Mouse (Mus musculus) kidney, adult 2 months (tissue): Measurements from ENCODE around the gene Sycn. TPM values are rescaled to one million over a fixed set of nuclear protein-coding genes. Genes with fewer than 3 reads are reported as not detected.

Experiments
- DNase-seq: peaks from one replicate; pipeline ENCODE4 v3.0.0; 2021
- H3K27ac ChIP-seq: fragments of 200-500 bp; 2 replicates; pipeline ENCODE4 v1.5.1; 2012; ENCODE audit warnings: low read depth, low read length, control low read depth, inconsistent platforms; ENCODE audit not compliant: insufficient read depth
- H3K27me3 ChIP-seq: fragments of 200-500 bp; replicated peaks from 2 replicates; pipeline ENCODE4 v1.6.1; 2012; ENCODE audit warnings: mild to moderate bottlenecking, moderate library complexity, low read length, inconsistent platforms; ENCODE audit not compliant: control insufficient read depth, insufficient read depth
- H3K36me3 ChIP-seq: fragments of 200-500 bp; 2 replicates; pipeline ENCODE4 v1.6.1; 2012; ENCODE audit warnings: mild to moderate bottlenecking, moderate library complexity, low read length, inconsistent platforms; ENCODE audit not compliant: control insufficient read depth, insufficient read depth
- H3K4me1 ChIP-seq: fragments of 200-500 bp; 2 replicates; pipeline ENCODE4 v1.6.1; 2011; ENCODE audit warnings: low read length; ENCODE audit not compliant: control insufficient read depth, insufficient read depth
- H3K4me3 ChIP-seq: fragments of 200-500 bp; 2 replicates; pipeline ENCODE4 v1.5.1; 2011; ENCODE audit warnings: mild to moderate bottlenecking, low read depth, low read length, control low read depth; ENCODE audit not compliant: insufficient read depth
- CTCF ChIP-seq: fragments of 200-500 bp; conservative IDR thresholded peaks from 2 replicates; pipeline ENCODE4 v1.5.1; 2011; ENCODE audit warnings: low read depth, mild to moderate bottlenecking, control low read depth, low read length, moderate library complexity, mixed read lengths; ENCODE audit not compliant: insufficient read depth, insufficient read length
- POLR2A ChIP-seq: fragments of 200-500 bp; IDR thresholded peaks from one replicate; pipeline ENCODE4 v1.6.1; 2011; ENCODE audit warnings: low read depth, low read length, control low read depth
- whole genome bisulfite sequencing: fragments of 180-500 bp; shearing (Covaris S2); methylation state at CpG from one replicate; pipeline ENCODE4 v1.1.7; 2018; 5-methylcytosine and 5-hydroxymethylcytosine counted together
- polyA plus RNA-seq: library from polyadenylated mRNA; depleted of rRNA; stranded (reverse); fragments of >200 nt; gene quantifications from 2 replicates; pipeline ENCODE4 v1.2.3, GENCODE M21; 2012

The Sycn gene
- polyA plus RNA-seq, 1 experiment, result 12.4 TPM

- TF ChIP-seq CTCF, result no peak
- TF ChIP-seq POLR2A, result no peak
- Histone ChIP-seq H3K27me3 (no peaks in the 10 kb centered on the region), H3K4me3 (peak within 1 kb of the TSS; percentile 34), H3K4me1 (no peaks in the 10 kb centered on the region), H3K27ac (0 out of 2 replicates have a peak within 1 kb of the TSS, but pooled peaks have one; percentile 17), H3K36me3 (no peaks in the 10 kb centered on the region)
- 4% methylated on average over 5 of the region's 5 CpGs for WGBS
- DNase-seq, result no peak
Observed at GRCm38 (mm10) chr7:28547154-28547553, 6.5 kb downstream of the Sycn start, which contains the start of gene Nccrp1. TSS of gene Nccrp1 (minus strand) at chr7:28547254.

- Histone ChIP-seq H3K27ac (no peak overlapping the region), H3K27me3 (no peaks in the 10 kb centered on the region), H3K36me3 (no peaks in the 10 kb centered on the region), H3K4me1 (no peaks in the 10 kb centered on the region), H3K4me3 (no peak overlapping the region)
- WGBS, result 65% methylated on average over 7 of the region's 7 CpGs
- TF ChIP-seq POLR2A (no peak), CTCF (no peak)
- DNase-seq, result no peak
Observed at GRCm38 (mm10) chr7:28547628-28548027, 6.9 kb downstream of the Sycn start.

- no peak for TF ChIP-seq CTCF
- WGBS, result 82% methylated on average over 6 of the region's 6 CpGs
Observed at GRCm38 (mm10) chr7:28553076-28553475, 12.4 kb downstream of the Sycn start.

GRCm38 (mm10) chr7:28555939-28556535 lies 15.4 kb downstream of the Sycn start:
- no peak overlapping the region for H3K4me3 ChIP-seq
- H3K27ac ChIP-seq, result no peak overlapping the region
- WGBS, result 17% methylated on average over 5 of the region's 5 CpGs
- DNase-seq, result no peak
- no peaks in the 10 kb centered on the region for H3K27me3 ChIP-seq
- H3K36me3 ChIP-seq, result no peaks in the 10 kb centered on the region; the same call in 1 of the 2 replicates
- TF ChIP-seq POLR2A, result no peak
- TF ChIP-seq CTCF, result no peak
- no peaks in the 10 kb centered on the region for H3K4me1 ChIP-seq

More at GRCm38 (mm10) chr7:28553076-28553475, 12.4 kb downstream of the Sycn start:
- no peak for DNase-seq
- Histone ChIP-seq H3K4me1 (no peaks in the 10 kb centered on the region), H3K27me3 (no peaks in the 10 kb centered on the region), H3K4me3 (no peak overlapping the region), H3K36me3 (no peaks in the 10 kb centered on the region), H3K27ac (no peak overlapping the region)

GRCm38 (mm10) chr7:28557069-28557468 lies 16.4 kb downstream of the Sycn start:
- 49% methylated on average over 5 of the region's 5 CpGs for whole genome bisulfite sequencing
- no peak for DNase-seq
- no peak for TF ChIP-seq CTCF
- TF ChIP-seq POLR2A, result no peak
- no peaks in the 10 kb centered on the region for H3K27me3 ChIP-seq
- H3K36me3 ChIP-seq, result no peaks in the 10 kb centered on the region; the same call in 1 of the 2 replicates
- no peak overlapping the region for H3K4me3 ChIP-seq
- H3K4me1 ChIP-seq, result no peaks in the 10 kb centered on the region
- H3K27ac ChIP-seq, result no peak overlapping the region

- Histone ChIP-seq H3K27ac (no peak overlapping the region), H3K4me3 (no peak overlapping the region), H3K4me1 (no peaks in the 10 kb centered on the region), H3K27me3 (no peaks in the 10 kb centered on the region), H3K36me3 (no peaks in the 10 kb centered on the region; the same call in 1 of the 2 replicates)
- no peak for DNase-seq
- TF ChIP-seq POLR2A, result no peak
- TF ChIP-seq CTCF, result no peak
- 78% methylated on average over 6 of the region's 6 CpGs for WGBS
Observed at GRCm38 (mm10) chr7:28557708-28558107, 17.0 kb downstream of the Sycn start.

- peak; percentile 90 for DNase-seq
- TF ChIP-seq CTCF, result no peak
- no peak for TF ChIP-seq POLR2A
- Histone ChIP-seq H3K4me3 (no peak overlapping the region), H3K27ac (peak overlapping the region; percentile 24; the same call in 1 of the 2 replicates), H3K27me3 (no peaks in the 10 kb centered on the region), H3K4me1 (no peaks in the 10 kb centered on the region), H3K36me3 (no peaks in the 10 kb centered on the region; the same call in 1 of the 2 replicates)
- WGBS, result 21% methylated on average over 4 of the region's 4 CpGs
Observed at GRCm38 (mm10) chr7:28558486-28558885, 17.8 kb downstream of the Sycn start.
